Mouse (Mus musculus) olfactory bulb, adult 2 months (tissue): Measurements from ENCODE around the gene Iqsec1.

Experiments used
- CTCF ChIP-seq: fragments of 200-500 bp; IDR thresholded peaks from 2 replicates; pipeline ENCODE4 v1.5.1; 2012; ENCODE audit warnings: low read depth, mild to moderate bottlenecking, low read length, moderate library complexity; ENCODE audit not compliant: insufficient read depth
- POLR2A ChIP-seq: fragments of 200-500 bp; IDR thresholded peaks from 2 replicates; pipeline ENCODE4 v1.6.1; 2012; ENCODE audit warnings: mild to moderate bottlenecking, low read depth, low read length, moderate library complexity; ENCODE audit not compliant: insufficient read depth

- no peak for TF ChIP-seq POLR2A
- no peak for TF ChIP-seq CTCF
These were observed 166.4 kb downstream of the Iqsec1 start for GRCm38 (mm10) chr6:90821916-90822602.
